Mouse (Mus musculus) forebrain, embryonic 11.5 days (tissue): ENCODE measurements at regions not wholly inside any gene's neighbourhood (a gene's known extent, or its start where the extent isn't known, plus 50 kb on each side); places are given as distances from the start of the nearest gene placed in this dataset.

Experiments used
- ATAC-seq: fragments of 200-750 bp; cut with Nextera tagmentation; replicated peaks from 2 replicates; pipeline ENCODE4 v1.8.0; 2017; ENCODE audit warnings: moderate TSS enrichment; ENCODE audit not compliant: low FRiP score
- DNase-seq: peaks from one replicate; pipeline ENCODE4 v3.0.0-alpha.2; 2017; ENCODE audit warnings: low spot score
- H3K27ac ChIP-seq: fragments of 300-500 bp; sonication (generic); 2 replicates; pipeline ENCODE4 v1.5.1; 2014; ENCODE audit warnings: low read depth, low read length
- H3K27me3 ChIP-seq: fragments of 300-500 bp; sonication (generic); 2 replicates; pipeline ENCODE4 v1.6.1; 2014; ENCODE audit warnings: mild to moderate bottlenecking, low read length, mixed read lengths; ENCODE audit not compliant: control insufficient read depth, insufficient read depth
- H3K36me3 ChIP-seq: fragments of 300-500 bp; sonication (generic); 2 replicates; pipeline ENCODE4 v1.6.1; 2014; ENCODE audit warnings: mild to moderate bottlenecking, low read length, moderate library complexity, mixed read lengths; ENCODE audit not compliant: control insufficient read depth, insufficient read depth
- H3K4me1 ChIP-seq: fragments of 300-500 bp; sonication (generic); replicated peaks from 2 replicates; pipeline ENCODE4 v1.6.1; 2014; ENCODE audit warnings: low read length, mixed read lengths; ENCODE audit not compliant: control insufficient read depth, insufficient read depth
- H3K4me2 ChIP-seq: fragments of 300-500 bp; sonication (generic); 2 replicates; pipeline ENCODE4 v1.6.1; 2014; ENCODE audit warnings: low read depth, mild to moderate bottlenecking, low read length, moderate library complexity, mixed read lengths; ENCODE audit not compliant: severe bottlenecking
- H3K4me3 ChIP-seq: fragments of 300-500 bp; sonication (generic); 2 replicates; pipeline ENCODE4 v1.5.1; 2014; ENCODE audit warnings: low read depth, low read length
- H3K9ac ChIP-seq: fragments of 300-500 bp; sonication (generic); 2 replicates; pipeline ENCODE4 v1.6.1; 2014; ENCODE audit warnings: low read length
- H3K9me3 ChIP-seq: fragments of 300-500 bp; sonication (generic); 2 replicates; pipeline ENCODE4 v1.6.1; 2016; ENCODE audit warnings: low read length, mixed read lengths; ENCODE audit not compliant: control insufficient read depth
- WGBS: fragments of 180-500 bp; shearing (Covaris S2); extraction: QIAGEN DNeasy Blood & Tissue Kit; methylation state at CpG from one replicate; pipeline ENCODE4 v1.1.7; 2014; 5-methylcytosine and 5-hydroxymethylcytosine counted together

- no peak overlapping the region for H3K27ac ChIP-seq
- 42% methylated on average over 7 of the region's 7 CpGs for WGBS
- ATAC-seq, result no peak
These were observed 209.5 kb downstream of the Btg1 start for GRCm38 (mm10) chr10:96826234-96826788.

GRCm38 (mm10) chr10:96827971-96828370 is 211.2 kb downstream of the Btg1 start:
- no peak for DNase-seq
- no peaks in the 10 kb centered on the region for H3K9me3 ChIP-seq

More at GRCm38 (mm10) chr10:96826234-96826788, 209.5 kb downstream of the Btg1 start:
- Histone ChIP-seq H3K4me1 (no peaks in the 10 kb centered on the region; the same call in 1 of the 2 replicates), H3K27me3 (no peaks in the 10 kb centered on the region), H3K4me3 (no peak overlapping the region), H3K4me2 (no peak overlapping the region), H3K9ac (no peak overlapping the region), H3K36me3 (no peaks in the 10 kb centered on the region), H3K9me3 (no peaks in the 10 kb centered on the region)
- DNase-seq, result no peak

DNA sequence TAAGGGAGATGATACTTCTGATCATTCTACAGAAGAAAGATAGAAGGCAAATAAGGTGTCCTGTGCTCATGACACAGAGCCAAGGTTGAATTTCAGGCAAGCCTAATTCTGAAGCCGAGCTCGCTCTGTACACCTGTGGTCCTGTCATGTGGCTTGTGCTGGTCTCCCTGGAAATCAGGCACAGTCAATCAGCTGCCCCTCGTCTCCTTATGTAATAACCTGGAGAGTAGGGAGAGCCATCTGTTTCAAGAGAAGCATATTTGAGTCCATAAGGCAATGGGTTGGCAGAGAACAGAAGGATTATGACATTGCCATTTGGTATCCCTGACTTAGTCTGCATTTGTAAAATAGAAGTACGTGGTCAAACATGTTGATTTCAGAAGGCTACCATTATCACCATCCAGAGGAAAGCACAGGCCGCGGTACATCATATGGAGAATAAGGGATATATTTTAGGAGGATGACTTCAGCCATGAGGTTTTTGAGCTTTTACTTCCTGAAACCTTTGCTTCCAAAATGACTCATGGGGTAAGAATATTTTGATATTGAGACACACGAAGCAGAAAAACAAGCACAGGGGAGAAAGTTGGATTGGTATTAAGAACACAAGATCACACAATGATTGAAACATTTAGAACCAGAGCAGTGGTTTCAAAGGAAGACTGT is 211.9 kb downstream of the Btg1 start:
- 90% methylated on average over 7 of the region's 7 CpGs for WGBS
- Histone ChIP-seq H3K4me2 (no peak overlapping the region), H3K4me1 (no peaks in the 10 kb centered on the region; the same call in 1 of the 2 replicates), H3K9me3 (no peaks in the 10 kb centered on the region), H3K27me3 (no peaks in the 10 kb centered on the region), H3K36me3 (no peaks in the 10 kb centered on the region), H3K27ac (no peak overlapping the region), H3K4me3 (no peak overlapping the region), H3K9ac (no peak overlapping the region)
- no peak for DNase-seq
- no peak for ATAC-seq

More at GRCm38 (mm10) chr10:96827971-96828370, 211.2 kb downstream of the Btg1 start:
- Histone ChIP-seq H3K4me1 (no peaks in the 10 kb centered on the region; the same call in 1 of the 2 replicates), H3K27ac (no peak overlapping the region), H3K36me3 (no peaks in the 10 kb centered on the region), H3K4me3 (no peak overlapping the region), H3K9ac (no peak overlapping the region), H3K4me2 (no peak overlapping the region), H3K27me3 (no peaks in the 10 kb centered on the region)
- no peak for ATAC-seq
- WGBS, result 88% methylated on average over 5 of the region's 5 CpGs

DNA sequence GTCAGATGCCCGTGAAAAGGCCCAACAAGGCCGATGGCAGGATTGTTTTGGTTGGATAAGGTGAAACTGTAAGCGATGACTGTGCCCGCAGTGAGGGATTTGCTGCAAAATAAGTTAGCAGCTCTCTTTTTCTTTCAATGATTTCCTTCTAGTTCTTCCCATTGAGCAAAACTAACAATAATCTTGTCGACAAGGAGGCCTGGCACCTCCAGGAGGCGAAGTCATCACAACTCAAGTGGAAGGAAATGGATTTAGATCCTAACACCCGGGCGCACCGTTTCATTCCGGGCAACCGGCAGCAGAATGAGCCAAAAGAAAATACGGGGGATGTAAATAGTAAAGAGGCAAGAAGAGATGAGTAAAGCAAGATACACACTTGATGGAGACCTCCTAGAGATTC is 214.3 kb downstream of the Btg1 start:
- Histone ChIP-seq H3K4me1 (no peaks in the 10 kb centered on the region; the same call in 1 of the 2 replicates), H3K9ac (no peak overlapping the region), H3K36me3 (no peaks in the 10 kb centered on the region), H3K27ac (no peak overlapping the region), H3K4me3 (no peak overlapping the region), H3K9me3 (no peaks in the 10 kb centered on the region), H3K27me3 (no peaks in the 10 kb centered on the region), H3K4me2 (no peak overlapping the region)
- no peak for DNase-seq
- WGBS, result 60% methylated on average over 12 of the region's 12 CpGs
- ATAC-seq, result no peak

DNA sequence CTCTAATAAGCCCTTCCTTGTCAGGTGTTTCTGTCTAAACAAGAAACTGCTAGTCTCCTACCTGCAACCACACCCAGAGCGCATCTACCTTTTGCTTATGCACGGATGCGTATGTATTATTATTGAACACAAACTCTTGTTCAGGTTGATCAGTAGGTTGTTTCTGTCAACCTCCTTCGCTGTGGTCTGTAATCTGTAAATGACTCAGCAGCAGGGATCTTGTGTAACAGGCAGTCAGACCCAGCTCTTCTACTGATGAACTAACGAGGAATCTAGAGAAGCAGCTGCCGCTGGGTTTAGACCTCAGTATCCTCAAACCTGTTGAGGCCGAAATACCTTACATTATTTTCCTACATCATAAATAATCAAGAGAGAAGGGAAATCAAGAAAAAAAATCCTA is 220.4 kb downstream of the Btg1 start:
- Histone ChIP-seq H3K9ac (no peak overlapping the region), H3K36me3 (no peaks in the 10 kb centered on the region), H3K27me3 (no peaks in the 10 kb centered on the region), H3K27ac (no peak overlapping the region), H3K4me1 (no peaks in the 10 kb centered on the region), H3K4me2 (no peak overlapping the region), H3K4me3 (no peak overlapping the region), H3K9me3 (no peaks in the 10 kb centered on the region)
- DNase-seq (no peak), ATAC-seq (no peak)
- 92% methylated on average over 7 of the region's 7 CpGs for WGBS

- Histone ChIP-seq H3K4me2 (no peak overlapping the region), H3K27me3 (no peaks in the 10 kb centered on the region), H3K36me3 (no peaks in the 10 kb centered on the region), H3K4me3 (no peak overlapping the region), H3K27ac (no peak overlapping the region), H3K4me1 (no peaks in the 10 kb centered on the region), H3K9ac (no peak overlapping the region), H3K9me3 (no peaks in the 10 kb centered on the region)
- ATAC-seq (no peak), DNase-seq (no peak)
- WGBS, result 89% methylated on average over 2 of the region's 2 CpGs
These were observed 224.3 kb downstream of the Btg1 start for GRCm38 (mm10) chr10:96841128-96841527.

- no peak overlapping the region for H3K4me2 ChIP-seq
- no peaks in the 10 kb centered on the region for H3K36me3 ChIP-seq
- H3K9me3 ChIP-seq, result no peaks in the 10 kb centered on the region
- DNase-seq, result no peak
- WGBS, result 96% methylated on average over 2 of the region's 2 CpGs
- H3K4me3 ChIP-seq, result no peak overlapping the region
- H3K27me3 ChIP-seq, result no peaks in the 10 kb centered on the region
- no peaks in the 10 kb centered on the region for H3K4me1 ChIP-seq
- H3K9ac ChIP-seq, result no peak overlapping the region
- ATAC-seq, result no peak
- H3K27ac ChIP-seq, result no peak overlapping the region
These were observed 225.2 kb downstream of the Btg1 start for GRCm38 (mm10) chr10:96841956-96842355.

- ATAC-seq (no peak), DNase-seq (no peak)
These were observed 229.1 kb downstream of the Btg1 start for GRCm38 (mm10) chr10:96845906-96846305.

GRCm38 (mm10) chr10:96847028-96847427 is 230.2 kb downstream of the Btg1 start:
- DNase-seq (no peak), ATAC-seq (no peak)
- WGBS, result 47% methylated on average over 6 of the region's 6 CpGs

More at GRCm38 (mm10) chr10:96845906-96846305, 229.1 kb downstream of the Btg1 start:
- no peaks in the 10 kb centered on the region for H3K9me3 ChIP-seq
- no peak overlapping the region for H3K4me3 ChIP-seq
- no peaks in the 10 kb centered on the region for H3K27me3 ChIP-seq
- H3K9ac ChIP-seq, result no peak overlapping the region
- no peaks in the 10 kb centered on the region for H3K4me1 ChIP-seq
- 83% methylated on average over 4 of the region's 4 CpGs for WGBS
- H3K36me3 ChIP-seq, result no peaks in the 10 kb centered on the region
- H3K27ac ChIP-seq, result no peak overlapping the region
- no peak overlapping the region for H3K4me2 ChIP-seq

More at GRCm38 (mm10) chr10:96847028-96847427, 230.2 kb downstream of the Btg1 start:
- Histone ChIP-seq H3K27me3 (no peaks in the 10 kb centered on the region), H3K4me3 (no peak overlapping the region), H3K9ac (no peak overlapping the region), H3K27ac (no peak overlapping the region), H3K4me2 (no peak overlapping the region), H3K9me3 (no peaks in the 10 kb centered on the region), H3K36me3 (no peaks in the 10 kb centered on the region), H3K4me1 (no peaks in the 10 kb centered on the region)
